Mouse (Mus musculus) right cerebral cortex, adult 18-20 months (tissue): ENCODE data around the gene Tas2r126.
"Not testable (repeated sequence)": the region's sequence is repeated elsewhere in the genome, so short reads cannot be mapped to it uniquely, and the experiment has no call there.

Experiments
- DNase-seq: peaks from one replicate; pipeline ENCODE4 v3.0.0; 2022; ENCODE audit warnings: mixed read lengths

The Tas2r126 gene

GRCm38 (mm10) chr6:42434446-42434845, at the start of gene Tas2r126:
Tas2r126 (plus strand) TSS chr6:42434535.
- DNase-seq, result no peak

GRCm38 (mm10) chr6:42385635-42386034, 48.7 kb upstream of the Tas2r126 start:
- peak; percentile 55 for DNase-seq

GRCm38 (mm10) chr6:42391796-42392330, 42.5 kb upstream of the Tas2r126 start:
- no peak for DNase-seq

- peak; percentile 8 for DNase-seq
Observed at GRCm38 (mm10) chr6:42395960-42396809, 38.1 kb upstream of the Tas2r126 start.

- DNase-seq, result no peak
Observed at GRCm38 (mm10) chr6:42397041-42397657, 37.2 kb upstream of the Tas2r126 start.

- no peak for DNase-seq
Observed at GRCm38 (mm10) chr6:42398285-42398684, 36.0 kb upstream of the Tas2r126 start.

GRCm38 (mm10) chr6:42398998-42399397, 35.3 kb upstream of the Tas2r126 start:
- DNase-seq, result no peak

- DNase-seq, result no peak
Observed at GRCm38 (mm10) chr6:42399938-42400337, 34.4 kb upstream of the Tas2r126 start, which contains the start of gene Tas2r143. Tas2r143 (plus strand) TSS chr6:42400238.

- DNase-seq, result no peak
Observed at GRCm38 (mm10) chr6:42405134-42405533, 29.2 kb upstream of the Tas2r126 start, which contains the start of gene Tas2r135. Tas2r135 (plus strand) TSS chr6:42405434.

GRCm38 (mm10) chr6:42419443-42419842, 14.9 kb upstream of the Tas2r126 start:
- DNase-seq, result no peak

GRCm38 (mm10) chr6:42421439-42421838, 12.9 kb upstream of the Tas2r126 start:
- no peak for DNase-seq

GRCm38 (mm10) chr6:42424472-42424871, 9.9 kb upstream of the Tas2r126 start:
- DNase-seq, result no peak

- peak; percentile 8 for DNase-seq
Observed at GRCm38 (mm10) chr6:42426337-42426736, 8.0 kb upstream of the Tas2r126 start.

GRCm38 (mm10) chr6:42433554-42433953, 781 bp upstream of the Tas2r126 start:
- no peak for DNase-seq

GRCm38 (mm10) chr6:42435490-42435889, 1.2 kb downstream of the Tas2r126 start:
- DNase-seq, result no peak

- no peak for DNase-seq
Observed at GRCm38 (mm10) chr6:42441395-42441794, 7.1 kb downstream of the Tas2r126 start.

- no peak for DNase-seq
Observed at GRCm38 (mm10) chr6:42444491-42444890, 10.2 kb downstream of the Tas2r126 start.

- no peak for DNase-seq
Observed at GRCm38 (mm10) chr6:42447381-42447780, 13.0 kb downstream of the Tas2r126 start.

GRCm38 (mm10) chr6:42465096-42465495, 30.8 kb downstream of the Tas2r126 start, which contains the start of gene Olfr458:
Olfr458 (minus strand) TSS chr6:42465196.
- DNase-seq, result no peak

- no peak for DNase-seq
Observed at GRCm38 (mm10) chr6:42470542-42470941, 36.2 kb downstream of the Tas2r126 start.

- DNase-seq, result not testable (repeated sequence)
Observed at GRCm38 (mm10) chr6:42471298-42471697, 37.0 kb downstream of the Tas2r126 start.

- no peak for DNase-seq
Observed at GRCm38 (mm10) chr6:42476235-42476634, 41.9 kb downstream of the Tas2r126 start, which contains the start of gene Olfr457. Olfr457 (minus strand) TSS chr6:42476335.

- DNase-seq, result no peak
Observed at GRCm38 (mm10) chr6:42484633-42485032, 50.3 kb downstream of the Tas2r126 start.
